Mouse (Mus musculus) left cerebral cortex, adult 8-10 months (tissue): ENCODE data around the gene Hsd17b6. TPM values are rescaled to one million over a fixed set of nuclear protein-coding genes. Genes with fewer than 3 reads are reported as not detected.

Experiments used
- DNase-seq, 2 experiments: peaks; one replicate each; pipeline ENCODE4 v3.0.0; 2022; ENCODE audit warnings: low spot score in 2 of 2
- total RNA-seq, 4 experiments: library from RNA; stranded (reverse); gene quantifications; 2 replicates each; pipeline ENCODE4 v1.2.4; 2022

Gene Hsd17b6
- total RNA-seq, 4 experiments from 2014 or later, result not detected

DNA sequence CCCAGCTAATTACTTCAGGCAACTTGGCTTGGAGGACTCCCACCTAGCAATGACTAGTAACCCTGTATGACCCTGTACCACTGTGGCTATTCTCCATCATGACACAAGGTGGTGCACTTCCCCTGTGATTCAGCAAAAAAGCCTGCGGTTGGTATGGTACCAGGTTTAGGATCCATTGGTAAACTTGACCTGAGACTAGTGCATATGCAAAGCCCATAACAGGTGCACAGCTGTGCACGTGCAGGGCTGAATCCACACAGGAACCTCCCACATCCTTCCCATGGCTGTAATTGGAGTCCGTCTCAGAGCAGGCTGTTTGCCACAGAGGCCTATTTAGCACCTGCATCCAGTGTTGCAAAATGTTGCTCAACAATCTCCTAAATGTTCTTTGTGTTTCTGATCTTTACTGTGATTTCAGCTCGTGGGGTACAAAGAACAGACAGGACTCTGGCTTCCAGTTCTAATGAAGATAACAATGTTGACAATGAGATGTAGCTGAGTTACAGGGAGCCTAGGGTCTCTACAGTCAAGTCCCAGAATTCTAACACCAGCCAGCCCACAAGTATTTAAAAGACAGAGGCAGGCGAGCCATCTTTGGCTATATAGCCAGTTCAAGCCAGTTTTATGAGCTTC lies 61.9 kb downstream of the Hsd17b6 start:
- DNase-seq, result peak; percentile 10 to 12

Other genes with a start within 250 kb of the Hsd17b6 start
- under 1 TPM; 0.13 to 0.30 (median 0.16) TPM for gene Rdh1, start 247.9 kb downstream of the Hsd17b6 start, total RNA-seq
- 1 to 10 TPM in 1 of 4 experiments, under 1 TPM in 2, not detected in 1; 0.72 to 1.9 (median 0.96) TPM for gene Rdh16f1, start 247.8 kb downstream of the Hsd17b6 start, total RNA-seq
- gene Rdh9, start 231.2 kb downstream of the Hsd17b6 start, total RNA-seq, result 1 to 10 TPM in 1 of 4 experiments, not detected in 3; 1.7 TPM
- under 1 TPM; 0.11 to 0.49 (median 0.34) TPM for gene Rdh16, start 206.5 kb downstream of the Hsd17b6 start, total RNA-seq
- gene Rdh19, start 157.7 kb downstream of the Hsd17b6 start, total RNA-seq, result not detected
- not detected for gene Rdh16f2, start 141.1 kb downstream of the Hsd17b6 start, total RNA-seq
- gene Rdh7, start 118.8 kb downstream of the Hsd17b6 start, total RNA-seq, result not detected
- gene Sdr9c7, start 109.1 kb downstream of the Hsd17b6 start, total RNA-seq, result not detected
- 1 to 10 TPM; 6.5 to 9.3 (median 8.1) TPM for gene Prim1, start 7.6 kb upstream of the Hsd17b6 start, total RNA-seq
- gene Naca, start 28.0 kb upstream of the Hsd17b6 start, total RNA-seq, result 100 to 1,000 TPM; 335 to 362 (median 360) TPM
- gene Ptges3, start 51.3 kb upstream of the Hsd17b6 start, total RNA-seq, result 100 to 1,000 TPM; 118 to 126 (median 124) TPM
- 1,000 to 10,000 TPM; 1,625 to 1,859 (median 1,782) TPM for gene Atp5b, start 75.7 kb upstream of the Hsd17b6 start, total RNA-seq
- 10 to 100 TPM; 36.4 to 39.1 (median 38.4) TPM for gene Baz2a, start 84.0 kb upstream of the Hsd17b6 start, total RNA-seq
- 10 to 100 TPM; 14.3 to 18.7 (median 17.1) TPM for gene Rbms2, start 172.7 kb upstream of the Hsd17b6 start, total RNA-seq
- gene Gls2, start 186.8 kb upstream of the Hsd17b6 start, total RNA-seq, result 10 to 100 TPM; 32.6 to 36.0 (median 34.0) TPM
- 1 to 10 TPM; 8.4 to 9.4 (median 9.2) TPM for gene Spryd4, start 204.2 kb upstream of the Hsd17b6 start, total RNA-seq
- not detected for gene Mip, start 218.2 kb upstream of the Hsd17b6 start, total RNA-seq
- 1 to 10 TPM; 6.4 to 9.9 (median 7.8) TPM for gene Timeless, start 224.5 kb upstream of the Hsd17b6 start, total RNA-seq
- gene Apon, start 246.5 kb upstream of the Hsd17b6 start, total RNA-seq, result not detected